Mouse (Mus musculus): Measurements from ENCODE around the gene Agbl4.

GRCm38 (mm10) chr4:111469847-111470246 is 1072.4 kb downstream of the Agbl4 start:
- TF ChIP-seq USF2 (IDR thresholded peaks at IDR 0.05; ENCODE audit: borderline replicate concordance in 1 of 2, insufficient read depth in 1 of 2, low read depth in 1 of 2, low read length in 2 of 2) = no peak
- no peak for TF ChIP-seq CTCF (IDR thresholded peaks at IDR 0.05 in 2 of 3, conservative IDR thresholded peaks at IDR 0.05 in 1 of 3; ENCODE audit: control insufficient read depth in 1 of 3, insufficient read depth in 1 of 3, low read depth in 2 of 3, low read length in 3 of 3, poor library complexity in 1 of 3, severe bottlenecking in 1 of 3)
- no peak for TF ChIP-seq BHLHE40 (IDR thresholded peaks at IDR 0.05; ENCODE audit: borderline replicate concordance, low read depth, low read length)
- no peak for TF ChIP-seq POLR2AphosphoS2 (IDR thresholded peaks at IDR 0.05; ENCODE audit: low read length)
- no peak for TF ChIP-seq USF1 (IDR thresholded peaks at IDR 0.05; ENCODE audit: low read depth, low read length)
- no peak for TF ChIP-seq MYC (IDR thresholded peaks at IDR 0.05; ENCODE audit: low read depth, low read length)
- no peak for TF ChIP-seq TAL1 (IDR thresholded peaks at IDR 0.05; ENCODE audit: low read length)
- TF ChIP-seq MAX (IDR thresholded peaks at IDR 0.05; ENCODE audit: low read length) = no peak
- TF ChIP-seq GATA1 (IDR thresholded peaks at IDR 0.05; ENCODE audit: low read depth, low read length) = no peak
- no peak for TF ChIP-seq CHD2 (IDR thresholded peaks at IDR 0.05; ENCODE audit: low read length)
